1 mouse cellular context compared by ENCODE assay signal in the genomic region with DNA sequence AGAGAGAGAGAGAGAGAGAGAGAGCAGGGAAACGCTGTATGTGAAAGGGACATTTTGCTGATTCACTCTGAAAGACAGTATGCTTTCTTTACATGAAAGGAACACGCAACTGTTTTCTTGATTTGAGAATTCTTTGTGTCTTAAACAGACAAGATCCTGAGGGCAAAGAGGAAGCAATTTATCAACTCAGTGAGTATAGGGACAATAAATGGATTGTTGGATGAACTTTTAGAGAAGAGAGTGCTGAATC.
TF ChIP-seq lines count a peak whose summit lies in the region.

No protein-coding gene starts in this region.

TF ChIP-seq in MEL, 35 proteins besides CTCF, POLR2A, EP300 and RAD21:
- TF ChIP-seq MAFK (IDR thresholded peaks at IDR 0.05; ENCODE audit: borderline replicate concordance, low read depth, low read length), result no peak
- peak; percentile 49; the same call in 1 of the 2 replicates for TF ChIP-seq JUND (IDR thresholded peaks at IDR 0.05; ENCODE audit: low read depth, low read length)
TF ChIP-seq in MEL: peak in this region for 1.
